ENCODE assay signal across 24 mouse cellular contexts in genomic region chr19:24393920-24394319, GRCm38 (mm10).
A peak's percentile ranks its signal among the peaks of the same experiment; 100 is the strongest.
DNase-seq lines count a peak whose midpoint lies in the region; ATAC-seq and TF ChIP-seq lines count a peak whose summit lies in the region.
"Had no signal": no experiment of that assay in that cellular context is flagged by ENCODE, and none has a peak within 500 bp of the region (broad histone marks: within the 10 kb centered on the region; RNA-seq: fewer than 3 reads in every experiment).

No protein-coding gene starts in this region.

- H3K27me3 ChIP-seq in cerebellum, adult 2 months (ENCODE audit: control insufficient read depth, insufficient read depth, low read length) = no peaks in the 10 kb centered on the region
- H3K27me3 ChIP-seq in hindbrain, embryonic 12.5 days = no peaks in the 10 kb centered on the region
- H3K27me3 ChIP-seq: CH12.LX; embryonic facial prominence, embryonic 15.5 days; heart, embryonic 15.5 days had no signal

- peak overlapping the region; percentile 87 for H3K27ac ChIP-seq in layer of hippocampus, adult 2 months
- H3K27ac ChIP-seq in cerebellum, adult 2 months (ENCODE audit: insufficient read depth, low read length) = no peak overlapping the region
- no peak overlapping the region for H3K27ac ChIP-seq in hindbrain, embryonic 12.5 days
- H3K27ac ChIP-seq: embryonic facial prominence, embryonic 15.5 days; forebrain, embryonic 10.5 days; gastrocnemius, adult 2 months; heart, embryonic 15.5 days; hindbrain, embryonic 14.5 days had no signal

- WGBS in cerebellum, adult 2 months = 69% methylated on average over 2 of the region's 2 CpGs
- WGBS in hindbrain, embryonic 12.5 days = 90% methylated on average over 2 of the region's 2 CpGs

- no peaks in the 10 kb centered on the region for H3K36me3 ChIP-seq in hindbrain, embryonic 12.5 days
- H3K36me3 ChIP-seq: embryonic facial prominence, embryonic 15.5 days; forebrain, embryonic 10.5 days; heart, embryonic 15.5 days had no signal

- H3K4me3 ChIP-seq in layer of hippocampus, adult 2 months = no peak overlapping the region
- no peak overlapping the region for H3K4me3 ChIP-seq in cerebellum, adult 2 months (replicated peaks; ENCODE audit: insufficient read depth, low read depth, low read length)
- H3K4me3 ChIP-seq in hindbrain, embryonic 12.5 days = no peak overlapping the region
- H3K4me3 ChIP-seq: embryonic facial prominence, embryonic 15.5 days; erythroblast, embryonic 14.5 days; forebrain, embryonic 10.5 days; gastrocnemius, adult 2 months; heart, embryonic 15.5 days had no signal

- ATAC-seq in hindbrain, embryonic 12.5 days (ENCODE audit: low FRiP score) = no peak
- ATAC-seq: activated CD4-positive, CD25-positive, alpha-beta regulatory T cell, adult 4 months; forebrain, embryonic 14.5 days; intestine, embryonic 16.5 days; Patski had no signal

- TF ChIP-seq POLR2A in cerebellum, adult 2 months (IDR thresholded peaks at IDR 0.05; ENCODE audit: borderline replicate concordance, insufficient read depth, low read length) = no peak

- no peak for TF ChIP-seq CTCF in layer of hippocampus, adult 2 months (conservative IDR thresholded peaks at IDR 0.05)
- no peak for TF ChIP-seq CTCF in cerebellum, adult 2 months (IDR thresholded peaks at IDR 0.05; ENCODE audit: borderline replicate concordance, insufficient read depth, low read depth, low read length)

- H3K4me2 ChIP-seq in hindbrain, embryonic 12.5 days (replicated peaks) = no peak overlapping the region
- H3K4me2 ChIP-seq: embryonic facial prominence, embryonic 15.5 days; heart, embryonic 11.5 days; heart, embryonic 15.5 days; hindbrain, embryonic 14.5 days had no signal

- no peak for DNase-seq in layer of hippocampus, adult 2 months (ENCODE audit: low spot score in 2 of 2)
- no peak for DNase-seq in layer of hippocampus, postnatal 10 days (ENCODE audit: low spot score in 2 of 2)
- DNase-seq in cerebellum, adult 2 months = peak; percentile 58 to 68
- DNase-seq in cerebellum, postnatal 10 days = peak; percentile 22 to 26
- no peak for DNase-seq in spleen, adult 18-20 months
- no peak for DNase-seq in gastrocnemius, postnatal 36 days
- DNase-seq: adrenal gland, adult 2 months; embryo, embryonic 11 days; gastrocnemius, adult 2 months; heart, adult 18-20 months; heart, postnatal 14 days; kidney, adult 2 months had no signal

- H3K4me1 ChIP-seq in cerebellum, adult 2 months (ENCODE audit: control insufficient read depth, insufficient read depth, low read length) = no peaks in the 10 kb centered on the region; the same call in 1 of the 2 replicates
- H3K4me1 ChIP-seq in hindbrain, embryonic 12.5 days = no peaks in the 10 kb centered on the region; the same call in 1 of the 2 replicates
- H3K4me1 ChIP-seq: embryonic facial prominence, embryonic 15.5 days; heart, embryonic 15.5 days had no signal

- intact Hi-C loops in gastrocnemius, postnatal 36 days (cut with DNase I) = no loop called here

- H3K9ac ChIP-seq in hindbrain, embryonic 12.5 days = no peak overlapping the region
- H3K9ac ChIP-seq: embryonic facial prominence, embryonic 15.5 days; heart, embryonic 15.5 days; hindbrain, embryonic 14.5 days had no signal

- H3K9me3 ChIP-seq in hindbrain, embryonic 12.5 days (replicated peaks) = no peaks in the 10 kb centered on the region
- H3K9me3 ChIP-seq: embryonic facial prominence, embryonic 15.5 days; forebrain, embryonic 10.5 days; heart, embryonic 15.5 days had no signal

Comparison
In these comparisons a context has a peak if more than half of its experiments do, and no peak if none do; other contexts are left out.
1. DNase-seq: peak in cerebellum, adult 2 months (2 of 2) and cerebellum, postnatal 10 days (2 of 2); none in layer of hippocampus, adult 2 months (0 of 2), layer of hippocampus, postnatal 10 days (0 of 2), spleen, adult 18-20 months (0 of 2) and gastrocnemius, postnatal 36 days (0 of 2).